Mouse (Mus musculus) bone marrow macrophage, adult 2 months (primary cell): Measurements from ENCODE around the gene Calm4. TPM values are rescaled to one million over a fixed set of nuclear protein-coding genes. Genes with fewer than 3 reads are reported as not detected.

ENCODE experiments used
- H3K27ac ChIP-seq: 2 replicates; pipeline ENCODE4 v1.5.1; 2012; ENCODE audit warnings: low read depth, low read length; ENCODE audit not compliant: insufficient read depth
- H3K4me1 ChIP-seq: 2 replicates; pipeline ENCODE4 v1.6.1; 2012; ENCODE audit warnings: low read length; ENCODE audit not compliant: control insufficient read depth, insufficient read depth
- H3K4me3 ChIP-seq: 2 replicates; pipeline ENCODE4 v1.5.1; 2012; ENCODE audit warnings: mild to moderate bottlenecking, low read length, moderate library complexity; ENCODE audit not compliant: insufficient read depth
- CTCF ChIP-seq: IDR thresholded peaks from 2 replicates; pipeline ENCODE4 v1.5.1; 2012; ENCODE audit warnings: low read depth, mild to moderate bottlenecking, low read length, moderate library complexity
- POLR2A ChIP-seq: IDR thresholded peaks from 2 replicates; pipeline ENCODE4 v1.6.1; 2012; ENCODE audit warnings: mild to moderate bottlenecking, low read depth, low read length, borderline replicate concordance
- polyA plus RNA-seq: library from polyadenylated mRNA; stranded (reverse); fragments of >200 nt; gene quantifications from 2 replicates; pipeline ENCODE4 v1.2.4, GENCODE M21; 2012; ENCODE audit not compliant: missing spikeins, insufficient read depth, insufficient read length

Calm4 gene
- polyA plus RNA-seq, 1 experiment = not detected

- H3K4me1 ChIP-seq = no peaks in the 10 kb centered on the region
- no peak overlapping the region for H3K4me3 ChIP-seq
- no peak for TF ChIP-seq POLR2A
- TF ChIP-seq CTCF = no peak
These were observed 17.3 kb downstream of the Calm4 start for GRCm38 (mm10) chr13:3854856-3855255.

GRCm38 (mm10) chr13:3856252-3856651 is 18.7 kb downstream of the Calm4 start:
- TF ChIP-seq POLR2A (no peak), CTCF (no peak)
- H3K4me1 ChIP-seq = no peaks in the 10 kb centered on the region
- H3K27ac ChIP-seq = no peak overlapping the region
- no peak overlapping the region for H3K4me3 ChIP-seq

More at GRCm38 (mm10) chr13:3854856-3855255, 17.3 kb downstream of the Calm4 start:
- no peak overlapping the region for H3K27ac ChIP-seq

- TF ChIP-seq POLR2A (no peak), CTCF (no peak)
- H3K27ac ChIP-seq = no peak overlapping the region
- no peaks in the 10 kb centered on the region for H3K4me1 ChIP-seq
- H3K4me3 ChIP-seq = no peak overlapping the region
These were observed 23.7 kb downstream of the Calm4 start for GRCm38 (mm10) chr13:3861251-3861650.

GRCm38 (mm10) chr13:3862325-3862724 is 24.8 kb downstream of the Calm4 start:
- TF ChIP-seq CTCF = no peak
- TF ChIP-seq POLR2A = no peak
- no peak overlapping the region for H3K27ac ChIP-seq

GRCm38 (mm10) chr13:3862922-3863580 is 25.5 kb downstream of the Calm4 start:
- Histone ChIP-seq H3K27ac (no peak overlapping the region), H3K4me1 (no peaks in the 10 kb centered on the region), H3K4me3 (no peak overlapping the region)
- no peak for TF ChIP-seq CTCF
- no peak for TF ChIP-seq POLR2A

More at GRCm38 (mm10) chr13:3862325-3862724, 24.8 kb downstream of the Calm4 start:
- H3K4me1 ChIP-seq = no peaks in the 10 kb centered on the region
- H3K4me3 ChIP-seq = no peak overlapping the region

- H3K4me1 ChIP-seq = no peaks in the 10 kb centered on the region
- no peak for TF ChIP-seq CTCF
- TF ChIP-seq POLR2A = no peak
These were observed 28.2 kb downstream of the Calm4 start for GRCm38 (mm10) chr13:3865648-3866354.

GRCm38 (mm10) chr13:3866355-3867052 is 28.9 kb downstream of the Calm4 start:
- no peak overlapping the region for H3K27ac ChIP-seq
- TF ChIP-seq CTCF (no peak), POLR2A (no peak)
- no peak overlapping the region for H3K4me3 ChIP-seq
- no peaks in the 10 kb centered on the region for H3K4me1 ChIP-seq

More at GRCm38 (mm10) chr13:3865648-3866354, 28.2 kb downstream of the Calm4 start:
- Histone ChIP-seq H3K4me3 (no peak overlapping the region), H3K27ac (no peak overlapping the region)

GRCm38 (mm10) chr13:3867158-3867557 is 29.6 kb downstream of the Calm4 start:
- TF ChIP-seq POLR2A (no peak), CTCF (no peak)
- no peak overlapping the region for H3K27ac ChIP-seq
- no peak overlapping the region for H3K4me3 ChIP-seq
- no peaks in the 10 kb centered on the region for H3K4me1 ChIP-seq

GRCm38 (mm10) chr13:3869901-3870300 is 32.3 kb downstream of the Calm4 start:
- Histone ChIP-seq H3K4me3 (no peak overlapping the region), H3K27ac (no peak overlapping the region), H3K4me1 (no peaks in the 10 kb centered on the region)
- TF ChIP-seq POLR2A = no peak
- TF ChIP-seq CTCF = no peak
